Mouse (Mus musculus) heart, adult 2 months (tissue): ENCODE results near the gene Mllt11.

Source experiments
- CTCF ChIP-seq: fragments of 200-600 bp; IDR thresholded peaks from 2 replicates; pipeline ENCODE4 v1.8.1; 2022; ENCODE audit warnings: antibody characterized with exemption, mild to moderate bottlenecking, moderate library complexity
- EP300 ChIP-seq: fragments of 200-500 bp; IDR thresholded peaks from 2 replicates; pipeline ENCODE4 v1.6.1; 2011; ENCODE audit warnings: low read depth, low read length, control low read depth; ENCODE audit not compliant: insufficient read depth
- POLR2A ChIP-seq: fragments of 200-500 bp; IDR thresholded peaks from 2 replicates; pipeline ENCODE4 v1.6.1; 2011; ENCODE audit warnings: mild to moderate bottlenecking, low read depth, low read length, control low read depth; ENCODE audit not compliant: insufficient read depth

GRCm38 (mm10) chr3:95230495-95231297 is 1.3 kb downstream of the Mllt11 start:
- no peak for TF ChIP-seq CTCF
- no peak for TF ChIP-seq POLR2A
- no peak for TF ChIP-seq EP300
